Mouse (Mus musculus): ENCODE data around the gene Hist1h2af.

DNA sequence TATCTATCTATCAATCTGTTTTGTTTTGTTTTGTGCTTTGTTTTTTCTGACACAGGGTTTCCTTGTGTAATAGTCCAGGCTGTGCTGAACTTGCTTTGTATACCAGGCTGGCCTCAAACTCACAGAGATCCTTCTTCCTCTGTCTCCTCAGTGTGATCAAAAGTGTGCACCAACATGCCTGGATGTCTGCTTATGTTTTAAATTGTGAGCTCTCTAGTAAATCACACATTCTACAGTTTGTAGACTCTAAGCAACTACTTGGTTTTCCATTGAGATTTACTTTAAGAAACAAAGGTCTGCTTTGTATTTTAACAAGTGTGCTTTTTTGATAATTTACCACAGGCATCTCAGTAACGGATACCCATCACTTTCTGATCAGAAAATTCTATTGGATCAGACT lies 44.1 kb downstream of the Hist1h2af start:
- no peak for TF ChIP-seq CHD2 (IDR thresholded peaks at IDR 0.05; ENCODE audit: low read depth, low read length)
- TF ChIP-seq ZC3H11A (IDR thresholded peaks at IDR 0.05; ENCODE audit: borderline replicate concordance, low read depth, low read length): no peak
- TF ChIP-seq HCFC1 (IDR thresholded peaks at IDR 0.05; ENCODE audit: borderline replicate concordance, insufficient read depth, low read length): no peak
- TF ChIP-seq ZNF384 (IDR thresholded peaks at IDR 0.05; ENCODE audit: low read depth, low read length): no peak
- TF ChIP-seq MAFK (IDR thresholded peaks at IDR 0.05; ENCODE audit: insufficient read depth, low read depth, low read length): no peak
